Mouse (Mus musculus): Measurements from ENCODE around the gene Rragc.

The Rragc gene

DNA sequence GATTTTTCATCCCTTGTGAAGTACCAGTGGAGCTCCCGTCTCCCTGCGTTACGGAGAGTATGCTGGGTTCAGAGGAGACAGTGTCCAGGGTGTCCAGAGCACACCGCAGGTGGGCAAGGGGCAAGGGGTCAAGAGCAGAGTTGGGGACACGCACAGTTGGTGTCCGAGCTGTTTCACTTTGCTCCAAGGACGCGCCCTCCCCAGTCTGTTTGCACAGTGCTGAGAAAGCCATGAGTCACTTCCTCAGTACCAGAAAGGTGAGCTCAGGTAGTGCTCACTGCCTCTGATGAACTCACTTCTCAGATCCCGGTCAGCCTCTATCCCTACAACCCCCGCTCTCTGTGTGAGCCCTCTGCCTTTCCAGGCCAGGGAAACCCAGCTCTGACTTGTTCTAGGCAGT, 32.4 kb downstream of the Rragc start:
- in situ Hi-C loops (cut with MboI, MseI), result loop anchor here (10.0 kb wide), 1 partner anchor 185 kb away; no protein-coding TSS in a partner anchor

- in situ Hi-C loops (cut with MboI, MseI), result loop anchor here (10.0 kb wide), 1 partner anchor 183 kb away; no protein-coding TSS in a partner anchor
Measured at GRCm38 (mm10) chr4:123952059-123952458, 34.8 kb downstream of the Rragc start.

- in situ Hi-C loops (cut with MboI, MseI), result loop anchor here (10.0 kb wide), 1 partner anchor 178 kb away; no protein-coding TSS in a partner anchor
Measured at GRCm38 (mm10) chr4:123956703-123957491, 39.7 kb downstream of the Rragc start.

DNA sequence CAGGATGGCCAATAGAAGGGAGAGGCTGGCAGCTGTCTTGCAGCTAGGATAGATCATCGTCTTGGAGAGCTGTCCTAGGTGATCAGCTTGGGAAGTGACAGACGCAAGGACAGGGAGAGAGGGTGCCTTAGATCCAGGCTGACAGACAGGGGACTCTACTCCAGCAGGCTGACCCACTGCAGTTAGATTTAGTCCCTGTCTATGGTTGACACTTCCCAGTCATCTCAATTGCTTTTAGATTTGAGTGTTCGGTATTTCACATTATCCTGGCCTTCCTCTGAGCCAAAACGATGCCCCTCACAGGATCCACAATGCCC, 40.2 kb downstream of the Rragc start:
- in situ Hi-C loops (cut with MboI, MseI), result loop anchor here (10.0 kb wide), 1 partner anchor 177 kb away; no protein-coding TSS in a partner anchor

GRCm38 (mm10) chr4:123957891-123958290, 40.6 kb downstream of the Rragc start:
- in situ Hi-C loops (cut with MboI, MseI), result loop anchor here (10.0 kb wide), 1 partner anchor 177 kb away; no protein-coding TSS in a partner anchor

GRCm38 (mm10) chr4:123960955-123961354, 43.7 kb downstream of the Rragc start:
- in situ Hi-C loops (cut with MboI, MseI), result no loop called here

- in situ Hi-C loops (cut with MboI, MseI), result no loop called here
Measured at GRCm38 (mm10) chr4:123962721-123963120, 45.5 kb downstream of the Rragc start.

GRCm38 (mm10) chr4:123968663-123969321, 51.5 kb downstream of the Rragc start:
- in situ Hi-C loops (cut with MboI, MseI), result no loop called here

- in situ Hi-C loops (cut with MboI, MseI), result no loop called here
Measured at GRCm38 (mm10) chr4:123969458-123969857, 52.2 kb downstream of the Rragc start.

GRCm38 (mm10) chr4:123971059-123971458, 53.8 kb downstream of the Rragc start:
- in situ Hi-C loops (cut with MboI, MseI), result no loop called here

- in situ Hi-C loops (cut with MboI, MseI), result no loop called here
Measured at GRCm38 (mm10) chr4:123972423-123973049, 55.3 kb downstream of the Rragc start.

GRCm38 (mm10) chr4:123982105-123982504, 64.9 kb downstream of the Rragc start:
- in situ Hi-C loops (cut with MboI, MseI), result no loop called here
